Mouse (Mus musculus) kidney, adult 2 months (tissue): ENCODE results near the gene S1pr5.

ENCODE experiments used
- CTCF ChIP-seq: fragments of 200-500 bp; conservative IDR thresholded peaks from 2 replicates; pipeline ENCODE4 v1.5.1; 2011; ENCODE audit warnings: low read depth, mild to moderate bottlenecking, control low read depth, low read length, moderate library complexity, mixed read lengths; ENCODE audit not compliant: insufficient read depth, insufficient read length
- POLR2A ChIP-seq: fragments of 200-500 bp; IDR thresholded peaks from one replicate; pipeline ENCODE4 v1.6.1; 2011; ENCODE audit warnings: low read depth, low read length, control low read depth

DNA sequence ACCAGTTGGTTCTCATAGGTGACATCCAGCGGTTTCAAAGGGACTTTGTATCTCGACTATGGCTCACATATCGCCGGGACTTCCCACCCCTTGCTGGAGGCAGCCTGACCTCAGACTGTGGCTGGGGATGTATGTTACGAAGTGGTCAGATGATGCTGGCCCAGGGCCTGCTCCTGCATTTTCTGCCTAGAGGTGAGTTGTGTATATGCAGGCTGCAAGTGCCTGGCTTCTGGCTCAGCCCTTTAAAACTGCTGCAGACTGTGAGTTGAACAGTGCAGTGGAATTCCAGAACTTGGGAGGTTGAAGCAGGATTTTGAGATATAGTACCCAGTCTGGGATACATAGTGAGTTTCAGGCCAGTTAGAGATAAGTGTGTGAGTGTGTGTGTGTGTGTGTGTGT, 18.6 kb upstream of the S1pr5 start:
- TF ChIP-seq CTCF (no peak), POLR2A (no peak)
